Mouse (Mus musculus): ENCODE results near the gene Gls. TPM values are rescaled to one million over a fixed set of nuclear protein-coding genes. Genes with fewer than 3 reads are reported as not detected.

Gene Gls
- polyA plus RNA-seq, 1 experiment from 2014 or later: 51.9 TPM

GRCm38 (mm10) chr1:52230404-52230803 lies 2.6 kb downstream of the Gls start:
- H3K9ac ChIP-seq (ENCODE audit: low read length): no peak overlapping the region
- peaks cover 12% of the 10 kb centered on the region for H3K4me1 ChIP-seq (replicated peaks; ENCODE audit: control insufficient read depth, insufficient read depth, low read length)
- DNase-seq (ENCODE audit: low spot score) (no peak), ATAC-seq (replicated peaks; ENCODE audit: low FRiP score, low TSS enrichment, low read depth) (no peak)
- H3K27ac ChIP-seq (ENCODE audit: low read depth): no peak overlapping the region
- peak overlapping the region; percentile 61; the same call in 1 of the 2 replicates for H3K4me3 ChIP-seq (ENCODE audit: low read depth, low read length)
- peak overlapping the region; percentile 75 for H3K4me2 ChIP-seq (ENCODE audit: low read length)
- H3K27me3 ChIP-seq (replicated peaks; ENCODE audit: control insufficient read depth, insufficient read depth, low read length): no peaks in the 10 kb centered on the region
- WGBS: 62% methylated on average over 1 of the region's 1 CpGs
- H3K9me3 ChIP-seq (ENCODE audit: control insufficient read depth, low read length): no peaks in the 10 kb centered on the region
- H3K36me3 ChIP-seq (ENCODE audit: control insufficient read depth, insufficient read depth, low read length): no peaks in the 10 kb centered on the region

GRCm38 (mm10) chr1:52228178-52228577 lies 4.9 kb downstream of the Gls start:
- Histone ChIP-seq H3K27ac (ENCODE audit: low read depth) (no peak overlapping the region), H3K9me3 (ENCODE audit: control insufficient read depth, low read length) (no peaks in the 10 kb centered on the region), H3K27me3 (replicated peaks; ENCODE audit: control insufficient read depth, insufficient read depth, low read length) (no peaks in the 10 kb centered on the region), H3K36me3 (ENCODE audit: control insufficient read depth, insufficient read depth, low read length) (no peaks in the 10 kb centered on the region), H3K4me3 (ENCODE audit: low read depth, low read length) (no peak overlapping the region), H3K9ac (ENCODE audit: low read length) (no peak overlapping the region), H3K4me2 (ENCODE audit: low read length) (no peak overlapping the region), H3K4me1 (replicated peaks; ENCODE audit: control insufficient read depth, insufficient read depth, low read length) (peaks cover 12% of the 10 kb centered on the region)
- no peak for DNase-seq (ENCODE audit: low spot score)
- 80% methylated on average over 6 of the region's 6 CpGs for WGBS
- no peak for ATAC-seq (replicated peaks; ENCODE audit: low FRiP score, low TSS enrichment, low read depth)

DNA sequence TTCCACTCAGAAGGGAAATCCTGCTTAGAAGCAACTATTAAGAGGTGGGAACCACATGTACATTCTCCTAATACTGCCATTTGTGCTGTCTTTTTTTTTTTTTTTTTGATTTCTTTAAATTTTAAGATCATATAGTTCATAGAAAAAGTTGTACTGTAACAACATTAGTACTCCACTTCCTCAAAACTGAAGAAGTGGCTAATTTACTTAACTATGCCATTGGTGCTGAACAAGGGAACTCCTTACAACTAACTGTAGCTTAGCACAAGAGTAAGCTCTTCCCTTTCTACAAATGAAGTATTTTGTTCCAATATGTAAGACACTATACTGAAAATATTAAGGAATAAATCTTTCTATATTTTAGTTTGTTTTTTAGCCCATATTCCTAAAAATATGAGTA lies 6.6 kb downstream of the Gls start:
- no peak overlapping the region for H3K4me3 ChIP-seq (ENCODE audit: low read depth, low read length)
- H3K27me3 ChIP-seq (replicated peaks; ENCODE audit: control insufficient read depth, insufficient read depth, low read length): no peaks in the 10 kb centered on the region
- no peak overlapping the region for H3K27ac ChIP-seq (ENCODE audit: low read depth)
- H3K4me2 ChIP-seq (ENCODE audit: low read length): no peak overlapping the region
- no peaks in the 10 kb centered on the region for H3K36me3 ChIP-seq (ENCODE audit: control insufficient read depth, insufficient read depth, low read length)
- H3K9ac ChIP-seq (ENCODE audit: low read length): no peak overlapping the region
- H3K9me3 ChIP-seq (ENCODE audit: control insufficient read depth, low read length): no peaks in the 10 kb centered on the region
- H3K4me1 ChIP-seq (replicated peaks; ENCODE audit: control insufficient read depth, insufficient read depth, low read length): peaks cover 9% of the 10 kb centered on the region
- no peak for DNase-seq (ENCODE audit: low spot score)
- no peak for ATAC-seq (replicated peaks; ENCODE audit: low FRiP score, low TSS enrichment, low read depth)

GRCm38 (mm10) chr1:52216766-52217165 lies 16.3 kb downstream of the Gls start:
- Histone ChIP-seq H3K27ac (ENCODE audit: low read depth) (no peak overlapping the region), H3K27me3 (replicated peaks; ENCODE audit: control insufficient read depth, insufficient read depth, low read length) (no peaks in the 10 kb centered on the region), H3K4me1 (replicated peaks; ENCODE audit: control insufficient read depth, insufficient read depth, low read length) (no peaks in the 10 kb centered on the region), H3K4me2 (ENCODE audit: low read length) (no peak overlapping the region), H3K4me3 (ENCODE audit: low read depth, low read length) (no peak overlapping the region), H3K36me3 (ENCODE audit: control insufficient read depth, insufficient read depth, low read length) (peaks cover 22% of the 10 kb centered on the region), H3K9me3 (ENCODE audit: control insufficient read depth, low read length) (no peaks in the 10 kb centered on the region), H3K9ac (ENCODE audit: low read length) (no peak overlapping the region)
- no peak for ATAC-seq (replicated peaks; ENCODE audit: low FRiP score, low TSS enrichment, low read depth)
- DNase-seq (ENCODE audit: low spot score): no peak

DNA sequence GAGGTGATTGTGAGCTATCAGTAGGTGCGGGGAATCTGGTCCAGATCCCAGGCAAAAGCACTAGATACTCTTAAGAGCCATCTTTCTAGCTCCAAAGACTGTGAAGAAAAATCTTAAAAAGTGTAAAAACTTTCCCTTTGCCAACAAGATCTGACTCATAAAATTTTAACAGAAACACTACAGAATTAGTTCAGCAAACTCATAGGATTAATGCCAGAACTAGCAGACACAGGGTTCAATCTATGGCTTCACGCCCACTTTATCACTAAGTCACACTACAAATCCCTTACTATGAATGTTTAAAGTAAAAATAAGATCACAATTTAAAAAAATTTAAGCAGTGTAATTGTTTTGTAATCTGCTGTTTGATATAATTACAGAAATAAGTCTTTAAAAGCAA lies 50.0 kb downstream of the Gls start:
- Histone ChIP-seq H3K9me3 (ENCODE audit: control insufficient read depth, low read length) (no peaks in the 10 kb centered on the region), H3K4me1 (replicated peaks; ENCODE audit: control insufficient read depth, insufficient read depth, low read length) (no peaks in the 10 kb centered on the region), H3K4me2 (ENCODE audit: low read length) (no peak overlapping the region), H3K27me3 (replicated peaks; ENCODE audit: control insufficient read depth, insufficient read depth, low read length) (no peaks in the 10 kb centered on the region), H3K36me3 (ENCODE audit: control insufficient read depth, insufficient read depth, low read length) (peaks cover 5% of the 10 kb centered on the region), H3K4me3 (ENCODE audit: low read depth, low read length) (no peak overlapping the region), H3K9ac (ENCODE audit: low read length) (no peak overlapping the region), H3K27ac (ENCODE audit: low read depth) (no peak overlapping the region)
- ATAC-seq (replicated peaks; ENCODE audit: low FRiP score, low TSS enrichment, low read depth) (no peak), DNase-seq (ENCODE audit: low spot score) (no peak)
- 87% methylated on average over 2 of the region's 2 CpGs for WGBS

- Histone ChIP-seq H3K36me3 (ENCODE audit: control insufficient read depth, insufficient read depth, low read length) (no peaks in the 10 kb centered on the region), H3K9ac (ENCODE audit: low read length) (no peak overlapping the region), H3K4me3 (ENCODE audit: low read depth, low read length) (no peak overlapping the region), H3K4me2 (ENCODE audit: low read length) (no peak overlapping the region), H3K27ac (ENCODE audit: low read depth) (no peak overlapping the region), H3K27me3 (replicated peaks; ENCODE audit: control insufficient read depth, insufficient read depth, low read length) (no peaks in the 10 kb centered on the region), H3K4me1 (replicated peaks; ENCODE audit: control insufficient read depth, insufficient read depth, low read length) (no peaks in the 10 kb centered on the region), H3K9me3 (ENCODE audit: control insufficient read depth, low read length) (no peaks in the 10 kb centered on the region)
- DNase-seq (ENCODE audit: low spot score): no peak
- ATAC-seq (replicated peaks; ENCODE audit: low FRiP score, low TSS enrichment, low read depth): no peak
These were observed 51.0 kb downstream of the Gls start for GRCm38 (mm10) chr1:52181994-52182393.

DNA sequence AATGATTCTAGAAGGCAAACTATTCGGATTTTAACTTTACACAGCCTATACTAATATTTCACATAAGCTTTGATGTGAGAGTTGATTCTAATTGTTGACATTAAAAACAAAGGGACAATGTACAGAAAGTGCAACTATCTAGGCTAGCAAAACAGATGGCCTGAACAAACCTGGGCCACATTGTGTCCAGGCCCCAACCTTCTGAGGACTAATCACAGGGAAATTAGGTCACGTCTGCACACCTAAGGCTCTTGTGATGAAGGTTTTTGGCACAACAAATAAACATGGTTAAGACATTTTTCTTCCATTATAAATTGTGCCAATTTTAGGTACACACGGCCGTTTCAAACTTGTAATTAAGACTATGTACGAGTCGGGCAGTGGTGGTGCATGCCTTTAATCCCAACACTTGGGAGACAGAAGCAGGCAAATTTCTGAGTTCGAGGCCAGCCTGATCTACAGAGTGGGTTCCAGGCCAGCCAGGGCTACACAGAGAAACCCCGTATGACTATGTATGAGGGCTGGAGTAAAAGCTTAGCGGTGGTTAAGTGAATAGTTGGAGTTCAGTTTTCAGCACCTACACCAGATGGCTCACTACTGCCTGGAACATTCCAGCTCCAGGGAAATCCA lies 53.0 kb downstream of the Gls start:
- Histone ChIP-seq H3K36me3 (ENCODE audit: control insufficient read depth, insufficient read depth, low read length) (no peaks in the 10 kb centered on the region), H3K4me3 (ENCODE audit: low read depth, low read length) (no peak overlapping the region), H3K27ac (ENCODE audit: low read depth) (no peak overlapping the region), H3K4me2 (ENCODE audit: low read length) (no peak overlapping the region), H3K4me1 (replicated peaks; ENCODE audit: control insufficient read depth, insufficient read depth, low read length) (no peaks in the 10 kb centered on the region), H3K27me3 (replicated peaks; ENCODE audit: control insufficient read depth, insufficient read depth, low read length) (no peaks in the 10 kb centered on the region), H3K9me3 (ENCODE audit: control insufficient read depth, low read length) (no peaks in the 10 kb centered on the region), H3K9ac (ENCODE audit: low read length) (no peak overlapping the region)
- 94% methylated on average over 9 of the region's 9 CpGs for WGBS
- DNase-seq (ENCODE audit: low spot score) (no peak), ATAC-seq (replicated peaks; ENCODE audit: low FRiP score, low TSS enrichment, low read depth) (no peak)

DNA sequence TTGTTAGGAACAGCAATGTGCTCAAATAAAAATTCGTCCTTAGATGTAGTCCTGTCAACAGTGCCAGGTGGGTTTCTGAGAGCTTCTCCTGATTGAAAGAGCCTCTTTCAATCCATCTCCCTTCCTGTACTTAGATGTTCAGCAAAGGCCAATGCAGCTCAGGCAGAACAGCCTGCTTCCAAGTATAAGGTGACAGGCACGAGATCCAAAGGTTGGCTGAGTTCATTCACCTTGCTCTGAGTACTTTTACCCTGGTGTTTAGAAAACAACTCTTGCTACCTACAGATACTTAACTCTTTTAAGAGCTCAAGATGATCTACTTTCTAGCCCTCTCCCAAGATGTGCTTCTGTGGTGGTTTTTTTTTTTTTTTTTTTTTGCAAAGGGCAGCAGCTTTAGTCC lies 56.0 kb downstream of the Gls start:
- ATAC-seq (replicated peaks; ENCODE audit: low FRiP score, low TSS enrichment, low read depth) (no peak), DNase-seq (ENCODE audit: low spot score) (no peak)
- H3K4me1 ChIP-seq (replicated peaks; ENCODE audit: control insufficient read depth, insufficient read depth, low read length): no peaks in the 10 kb centered on the region
- no peak overlapping the region for H3K9ac ChIP-seq (ENCODE audit: low read length)
- no peak overlapping the region for H3K27ac ChIP-seq (ENCODE audit: low read depth)
- WGBS: 71% methylated on average over 2 of the region's 2 CpGs
- no peaks in the 10 kb centered on the region for H3K27me3 ChIP-seq (replicated peaks; ENCODE audit: control insufficient read depth, insufficient read depth, low read length)
- no peak overlapping the region for H3K4me2 ChIP-seq (ENCODE audit: low read length)
- H3K9me3 ChIP-seq (ENCODE audit: control insufficient read depth, low read length): no peaks in the 10 kb centered on the region
- no peak overlapping the region for H3K4me3 ChIP-seq (ENCODE audit: low read depth, low read length)
- no peaks in the 10 kb centered on the region for H3K36me3 ChIP-seq (ENCODE audit: control insufficient read depth, insufficient read depth, low read length)

DNA sequence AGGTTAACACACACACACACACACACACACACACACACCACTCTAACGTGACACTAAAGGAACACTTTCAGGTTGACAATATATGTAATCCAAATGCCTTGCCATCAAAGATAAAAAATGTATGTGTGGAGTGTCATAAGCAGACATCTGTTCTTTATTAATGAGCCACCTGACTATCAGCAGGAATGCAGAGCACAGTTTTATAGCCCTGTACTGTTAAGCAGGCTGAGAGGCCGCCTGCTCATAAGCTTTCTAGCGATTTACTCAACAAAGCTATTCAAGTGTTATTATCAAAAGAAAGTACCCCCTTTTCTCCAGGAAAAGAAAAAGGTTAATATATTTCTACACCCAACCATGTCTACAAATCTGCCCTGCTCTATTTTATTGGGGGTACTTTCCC lies 57.0 kb downstream of the Gls start:
- DNase-seq (ENCODE audit: low spot score): no peak
- no peak overlapping the region for H3K4me2 ChIP-seq (ENCODE audit: low read length)
- H3K4me1 ChIP-seq (replicated peaks; ENCODE audit: control insufficient read depth, insufficient read depth, low read length): no peaks in the 10 kb centered on the region
- H3K9me3 ChIP-seq (ENCODE audit: control insufficient read depth, low read length): no peaks in the 10 kb centered on the region
- H3K36me3 ChIP-seq (ENCODE audit: control insufficient read depth, insufficient read depth, low read length): no peaks in the 10 kb centered on the region
- H3K27ac ChIP-seq (ENCODE audit: low read depth): no peak overlapping the region
- no peak overlapping the region for H3K4me3 ChIP-seq (ENCODE audit: low read depth, low read length)
- WGBS: 62% methylated on average over 3 of the region's 3 CpGs
- ATAC-seq (replicated peaks; ENCODE audit: low FRiP score, low TSS enrichment, low read depth): no peak
- no peak overlapping the region for H3K9ac ChIP-seq (ENCODE audit: low read length)
- H3K27me3 ChIP-seq (replicated peaks; ENCODE audit: control insufficient read depth, insufficient read depth, low read length): no peaks in the 10 kb centered on the region
